Mouse (Mus musculus) urinary bladder, postnatal 0 days (tissue): ENCODE results near the gene Serpinb9c. TPM values are rescaled to one million over a fixed set of nuclear protein-coding genes. Genes with fewer than 3 reads are reported as not detected.

Experiments
- polyA plus RNA-seq: library from polyadenylated mRNA; unstranded; fragments of >200 nt; fragmentation: Nextera tagmentation; extraction: Ambion mirVana; gene quantifications from 2 replicates; pipeline ENCODE4 v1.2.1, GENCODE M21; 2015

Serpinb9c gene
- not detected in 2 replicates for polyA plus RNA-seq

DNA sequence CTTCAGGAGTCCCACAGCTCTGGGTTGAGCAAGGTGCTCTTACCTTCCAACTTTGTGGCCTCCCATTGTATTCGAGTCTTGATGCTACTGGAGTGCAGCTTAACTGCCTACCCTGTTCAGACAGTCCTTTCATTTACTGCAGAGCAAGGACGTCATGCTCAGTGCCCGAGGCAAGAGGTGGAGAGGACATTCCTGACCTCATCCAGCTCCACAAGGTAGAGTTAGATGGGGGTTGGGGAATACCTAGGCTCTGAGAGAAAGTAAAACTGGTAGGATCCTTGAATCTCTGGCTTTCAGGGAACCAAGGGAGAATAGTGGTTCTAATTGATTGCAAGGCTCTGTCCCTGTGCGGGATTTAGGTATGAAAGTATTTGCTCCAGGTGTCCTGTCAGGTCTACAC lies at the start of gene Serpinb9c:
Gene Serpinb9c, minus strand, starts transcription at position 101 of the 400 bp plus-strand sequence.

DNA sequence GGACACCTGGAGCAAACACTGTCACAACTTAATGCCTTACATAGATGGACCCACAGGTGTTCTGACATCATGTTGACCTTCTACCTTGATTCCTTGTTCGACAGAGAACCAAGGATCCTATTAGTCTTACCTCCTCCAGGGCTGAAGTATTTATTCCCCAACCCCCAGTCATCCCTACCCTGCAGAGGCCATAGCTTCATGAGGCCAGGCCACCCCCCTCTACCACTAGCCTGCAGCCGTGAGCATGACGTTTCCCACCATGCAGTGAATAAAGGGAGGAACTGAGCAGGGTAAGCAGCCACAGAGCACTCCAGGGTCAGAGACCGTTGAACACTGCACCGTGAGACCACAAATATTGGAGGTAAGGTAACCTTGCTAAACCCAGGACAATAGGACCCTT lies 33.1 kb upstream of the Serpinb9c start, which contains the start of gene Serpinb9d:
Gene Serpinb9d, plus strand, starts transcription at position 301 of the 400 bp plus-strand sequence.

Other genes starting within 250 kb of the Serpinb9c start
- 44.0 and 44.5 TPM in 2 replicates for gene Serpinb6b, start 194.5 kb downstream of the Serpinb9c start, polyA plus RNA-seq
- gene Serpinb9, start 156.5 kb downstream of the Serpinb9c start, polyA plus RNA-seq, result 15.2 and 15.3 TPM in 2 replicates
- gene Serpinb9b, start 132.3 kb downstream of the Serpinb9c start, polyA plus RNA-seq, result 1.7 and 2.3 TPM in 2 replicates
- 0.29 TPM in 1 of 2 replicates, not detected in the other for gene Serpinb1b, start 81.2 kb downstream of the Serpinb9c start, polyA plus RNA-seq
- not detected in 2 replicates for gene Serpinb9d, start 33.2 kb upstream of the Serpinb9c start, polyA plus RNA-seq
- gene Serpinb9e, start 89.9 kb upstream of the Serpinb9c start, polyA plus RNA-seq, result not detected in 2 replicates
- not detected in 2 replicates for gene Serpinb9f, start 164.3 kb upstream of the Serpinb9c start, polyA plus RNA-seq
- gene Gm11397, start 236.0 kb upstream of the Serpinb9c start, polyA plus RNA-seq, result not detected in 2 replicates